ENCODE assay signal across 11 mouse cellular contexts in genomic region chr11:84389332-84389731, GRCm38 (mm10).
DNase-seq lines count a peak whose midpoint lies in the region; ATAC-seq and TF ChIP-seq lines count a peak whose summit lies in the region.
"Had no signal": no experiment of that assay in that cellular context is flagged by ENCODE, and none has a peak within 500 bp of the region (broad histone marks: within the 10 kb centered on the region; RNA-seq: fewer than 3 reads in every experiment).

No protein-coding gene starts in this region.

- no peak overlapping the region for H3K4me2 ChIP-seq in lung, postnatal 0 days (replicated peaks; ENCODE audit: low read depth, low read length)
- H3K4me2 ChIP-seq: kidney, embryonic 15.5 days; liver, embryonic 12.5 days had no signal

- peak; percentile 15 for DNase-seq in kidney, postnatal 10 days
- no peak for DNase-seq in kidney, adult 2 months
- peak; percentile 53 for DNase-seq in gastrocnemius, adult 2 months
- DNase-seq in heart, postnatal 25 days (ENCODE audit: low spot score), result peak; percentile 25
- DNase-seq in lung, postnatal 0 days (ENCODE audit: low spot score), result peak; percentile 81
- no peak for DNase-seq in cerebellum, adult 9-11 months
- DNase-seq in adrenal gland, postnatal 36 days, result no peak
- DNase-seq in kidney, adult 8-10 months, result no peak

- TF ChIP-seq CTCF in kidney, adult 2 months (conservative IDR thresholded peaks at IDR 0.05; ENCODE audit: insufficient read depth, insufficient read length, low read depth, low read length), result no peak
- TF ChIP-seq CTCF in gastrocnemius, adult 2 months (IDR thresholded peaks at IDR 0.05), result no peak
- no peak for TF ChIP-seq CTCF in lung, postnatal 0 days (IDR thresholded peaks at IDR 0.05)

- H3K27ac ChIP-seq in kidney, adult 2 months (ENCODE audit: insufficient read depth, low read depth, low read length), result no peak overlapping the region
- no peak overlapping the region for H3K27ac ChIP-seq in gastrocnemius, adult 2 months
- H3K27ac ChIP-seq in lung, postnatal 0 days (ENCODE audit: low read length), result no peak overlapping the region
- H3K27ac ChIP-seq: hindbrain, embryonic 10.5 days; kidney, embryonic 15.5 days; liver, embryonic 12.5 days had no signal

- no peaks in the 10 kb centered on the region for H3K9me3 ChIP-seq in lung, postnatal 0 days (ENCODE audit: low read length)
- H3K9me3 ChIP-seq: hindbrain, embryonic 10.5 days; kidney, embryonic 15.5 days; liver, embryonic 12.5 days had no signal

- H3K4me3 ChIP-seq in kidney, adult 2 months (ENCODE audit: insufficient read depth, low read depth, low read length), result no peak overlapping the region
- H3K4me3 ChIP-seq in gastrocnemius, adult 2 months, result no peak overlapping the region
- no peak overlapping the region for H3K4me3 ChIP-seq in lung, postnatal 0 days (ENCODE audit: low read depth, low read length)
- H3K4me3 ChIP-seq: hindbrain, embryonic 10.5 days; kidney, embryonic 15.5 days; liver, embryonic 12.5 days had no signal

- no peak overlapping the region for H3K9ac ChIP-seq in lung, postnatal 0 days (replicated peaks; ENCODE audit: low read depth)
- H3K9ac ChIP-seq: kidney, embryonic 15.5 days; liver, embryonic 12.5 days had no signal

- peak; percentile 82 for ATAC-seq in lung, postnatal 0 days
- ATAC-seq: liver, embryonic 12.5 days had no signal

- no peaks in the 10 kb centered on the region for H3K27me3 ChIP-seq in kidney, adult 2 months (replicated peaks; ENCODE audit: control insufficient read depth, insufficient read depth, low read length)
- H3K27me3 ChIP-seq in lung, postnatal 0 days (replicated peaks; ENCODE audit: insufficient read depth, low read length), result no peaks in the 10 kb centered on the region
- H3K27me3 ChIP-seq: kidney, embryonic 15.5 days; liver, embryonic 12.5 days had no signal

- 70% methylated on average over 6 of the region's 6 CpGs for WGBS in kidney, adult 2 months
- WGBS in lung, postnatal 0 days, result 54% methylated on average over 6 of the region's 6 CpGs

- no peaks in the 10 kb centered on the region for H3K4me1 ChIP-seq in kidney, adult 2 months (ENCODE audit: control insufficient read depth, insufficient read depth, low read length)
- H3K4me1 ChIP-seq in lung, postnatal 0 days (ENCODE audit: insufficient read depth, low read depth, low read length), result no peaks in the 10 kb centered on the region
- H3K4me1 ChIP-seq: kidney, embryonic 15.5 days; liver, embryonic 12.5 days had no signal

- intact Hi-C loops in gastrocnemius, adult 2 months (cut with DNase I), result no loop called here
- intact Hi-C loops in heart, postnatal 25 days (cut with DNase I), result no loop called here

- H3K36me3 ChIP-seq in kidney, adult 2 months (ENCODE audit: control insufficient read depth, insufficient read depth, low read length), result no peaks in the 10 kb centered on the region; the same call in 1 of the 2 replicates
- H3K36me3 ChIP-seq in lung, postnatal 0 days (ENCODE audit: insufficient read depth, low read length), result no peaks in the 10 kb centered on the region

- TF ChIP-seq EP300 in lung, postnatal 0 days (IDR thresholded peaks at IDR 0.05), result peak; percentile 16; the same call in 1 of the 2 replicates

- no peak for TF ChIP-seq POLR2A in kidney, adult 2 months (IDR thresholded peaks at IDR 0.05; ENCODE audit: low read depth, low read length)

Comparison
In these comparisons a context has a peak if more than half of its experiments do, and no peak if none do; other contexts are left out.
1. DNase-seq: peak in kidney, postnatal 10 days (single experiment), gastrocnemius, adult 2 months (single experiment), heart, postnatal 25 days (single experiment) and lung, postnatal 0 days (single experiment); none in kidney, adult 2 months (single experiment), cerebellum, adult 9-11 months (single experiment), adrenal gland, postnatal 36 days (0 of 2) and kidney, adult 8-10 months (0 of 2).